Mouse (Mus musculus) heart, postnatal 0 days (tissue): ENCODE measurements around the gene Opa3. TPM values are rescaled to one million over a fixed set of nuclear protein-coding genes. Genes with fewer than 3 reads are reported as not detected.

ENCODE experiments used
- ATAC-seq: fragments of 200-750 bp; cut with Nextera tagmentation; 2 replicates; pipeline ENCODE4 v1.8.0; 2017; ENCODE audit warnings: low read depth, moderate number of reproducible peaks, moderate library complexity; ENCODE audit not compliant: insufficient read depth
- DNase-seq: peaks from one replicate; pipeline ENCODE4 v3.0.0-alpha.2; 2016; ENCODE audit warnings: low spot score
- H3K27ac ChIP-seq: fragments of 300-500 bp; sonication (generic); 2 replicates; pipeline ENCODE4 v1.5.1; 2014; ENCODE audit warnings: low read depth, mild to moderate bottlenecking
- H3K27me3 ChIP-seq: fragments of 300-500 bp; sonication (generic); 2 replicates; pipeline ENCODE4 v1.6.1; 2014; ENCODE audit warnings: low read length, mixed read lengths; ENCODE audit not compliant: control insufficient read depth, insufficient read depth
- H3K36me3 ChIP-seq: fragments of 300-500 bp; sonication (generic); replicated peaks from 2 replicates; pipeline ENCODE4 v1.6.1; 2014; ENCODE audit warnings: low read length, mixed read lengths; ENCODE audit not compliant: control insufficient read depth, insufficient read depth
- H3K4me1 ChIP-seq: fragments of 300-500 bp; sonication (generic); 2 replicates; pipeline ENCODE4 v1.6.1; 2014; ENCODE audit warnings: antibody characterized with exemption; ENCODE audit not compliant: control insufficient read depth, insufficient read depth
- H3K4me2 ChIP-seq: fragments of 300-500 bp; sonication (generic); 2 replicates; pipeline ENCODE4 v1.6.1; 2014; ENCODE audit warnings: low read depth, mild to moderate bottlenecking, low read length, moderate library complexity
- H3K4me3 ChIP-seq: fragments of 300-500 bp; sonication (generic); 2 replicates; pipeline ENCODE4 v1.5.1; 2014; ENCODE audit warnings: low read depth, low read length
- H3K9ac ChIP-seq: fragments of 300-500 bp; sonication (generic); replicated peaks from 2 replicates; pipeline ENCODE4 v1.6.1; 2014; ENCODE audit warnings: low read depth, low read length, mixed read lengths
- H3K9me3 ChIP-seq: fragments of 300-500 bp; sonication (generic); replicated peaks from 2 replicates; pipeline ENCODE4 v1.6.1; 2016; ENCODE audit warnings: low read length; ENCODE audit not compliant: control insufficient read depth
- CTCF ChIP-seq: IDR thresholded peaks from 2 replicates; pipeline ENCODE4 v1.5.1; 2016; ENCODE audit warnings: antibody characterized with exemption, control low read depth, low read depth
- EP300 ChIP-seq: IDR thresholded peaks from 2 replicates; pipeline ENCODE4 v1.6.1; 2016; ENCODE audit warnings: antibody characterized with exemption, low read depth
- WGBS: fragments of 180-500 bp; shearing (Covaris S2); extraction: QIAGEN DNeasy Blood & Tissue Kit; methylation state at CpG from one replicate; pipeline ENCODE4 v1.1.7; 2014; 5-methylcytosine and 5-hydroxymethylcytosine counted together
- polyA plus RNA-seq: library from polyadenylated mRNA; unstranded; fragments of >200 nt; fragmentation: Nextera tagmentation; extraction: Ambion mirVana; gene quantifications from 2 replicates; pipeline ENCODE4 v1.2.1, GENCODE M21; 2015
- total RNA-seq: library from RNA; depleted of rRNA; stranded (reverse); fragments of >200 nt; gene quantifications from 2 replicates; pipeline ENCODE4 v1.2.3, GENCODE M21; 2014; ENCODE audit warnings: low replicate concordance

Gene Opa3
- total and polyA plus RNA-seq, 2 experiments from 2014 or later, result 40.5 to 56.4 TPM

GRCm38 (mm10) chr7:19226817-19227797 lies 1.0 kb upstream of the Opa3 start:
- Histone ChIP-seq H3K9ac (peak overlapping the region; percentile 64), H3K4me1 (peaks cover 13% of the 10 kb centered on the region), H3K4me2 (peak overlapping the region; percentile 74), H3K27me3 (no peaks in the 10 kb centered on the region), H3K27ac (peak overlapping the region; percentile 95), H3K9me3 (no peaks in the 10 kb centered on the region), H3K4me3 (peak overlapping the region; percentile 73), H3K36me3 (peaks cover 18% of the 10 kb centered on the region)
- TF ChIP-seq EP300 (no peak), CTCF (no peak)
- 11% methylated on average over 20 of the region's 20 CpGs for WGBS
- ATAC-seq, result no peak
- DNase-seq, result peak; percentile 59

GRCm38 (mm10) chr7:19228793-19229148 lies 637 bp downstream of the Opa3 start:
- TF ChIP-seq EP300 (no peak), CTCF (no peak)
- H3K4me3 ChIP-seq, result peak overlapping the region; percentile 73
- H3K36me3 ChIP-seq, result peaks cover 11% of the 10 kb centered on the region
- H3K9me3 ChIP-seq, result no peaks in the 10 kb centered on the region
- peak overlapping the region; percentile 82 for H3K27ac ChIP-seq
- ATAC-seq, result no peak
- WGBS, result under 1% methylated on average over 14 of the region's 14 CpGs
- H3K4me1 ChIP-seq, result peaks cover 13% of the 10 kb centered on the region
- H3K27me3 ChIP-seq, result no peaks in the 10 kb centered on the region
- no peak for DNase-seq
- H3K9ac ChIP-seq, result peak overlapping the region; percentile 72
- peak overlapping the region; percentile 86 for H3K4me2 ChIP-seq

- Histone ChIP-seq H3K4me1 (peaks cover 13% of the 10 kb centered on the region), H3K36me3 (peaks cover 11% of the 10 kb centered on the region), H3K27me3 (no peaks in the 10 kb centered on the region), H3K9me3 (no peaks in the 10 kb centered on the region), H3K4me3 (peak overlapping the region; percentile 73), H3K9ac (peak overlapping the region; percentile 72), H3K27ac (peak overlapping the region; percentile 82), H3K4me2 (peak overlapping the region; percentile 86)
- 24% methylated on average over 5 of the region's 5 CpGs for WGBS
- ATAC-seq, result no peak
- peak; percentile 18 for DNase-seq
- TF ChIP-seq CTCF (no peak), EP300 (no peak)
Measured at GRCm38 (mm10) chr7:19229404-19229803, 1.3 kb downstream of the Opa3 start.

- Histone ChIP-seq H3K36me3 (peaks cover 7% of the 10 kb centered on the region), H3K9ac (no peak overlapping the region), H3K4me3 (no peak overlapping the region), H3K4me2 (no peak overlapping the region; the same call in 1 of the 2 replicates), H3K27ac (no peak overlapping the region), H3K27me3 (no peaks in the 10 kb centered on the region), H3K9me3 (no peaks in the 10 kb centered on the region), H3K4me1 (peaks cover 19% of the 10 kb centered on the region)
- ATAC-seq (no peak), DNase-seq (no peak)
- 92% methylated on average over 2 of the region's 2 CpGs for WGBS
- TF ChIP-seq EP300 (no peak), CTCF (no peak)
Measured at GRCm38 (mm10) chr7:19230041-19230580, 2.0 kb downstream of the Opa3 start.

GRCm38 (mm10) chr7:19230899-19231298 lies 2.8 kb downstream of the Opa3 start:
- no peaks in the 10 kb centered on the region for H3K27me3 ChIP-seq
- no peak overlapping the region for H3K4me3 ChIP-seq
- DNase-seq (no peak), ATAC-seq (no peak)
- peaks cover under 1% of the 10 kb centered on the region; the same call in 1 of the 2 replicates for H3K36me3 ChIP-seq
- H3K4me2 ChIP-seq, result no peak overlapping the region
- H3K4me1 ChIP-seq, result peaks cover 23% of the 10 kb centered on the region
- no peak overlapping the region for H3K9ac ChIP-seq
- 92% methylated on average over 5 of the region's 5 CpGs for WGBS
- no peak overlapping the region for H3K27ac ChIP-seq
- TF ChIP-seq CTCF (no peak), EP300 (no peak)
- no peaks in the 10 kb centered on the region for H3K9me3 ChIP-seq
